Mouse (Mus musculus) small intestine, adult 2 months (tissue): Measurements from ENCODE around the gene Egln2.

Experiments used
- CTCF ChIP-seq: fragments of 200-500 bp; IDR thresholded peaks from 2 replicates; pipeline ENCODE4 v1.5.1; 2012; ENCODE audit warnings: low read depth, mild to moderate bottlenecking, control low read depth, inconsistent platforms, low read length, moderate library complexity, mixed read lengths; ENCODE audit not compliant: insufficient replicate concordance, insufficient read length; ENCODE audit errors: extremely low read depth
- POLR2A ChIP-seq: fragments of 200-500 bp; IDR thresholded peaks from 2 replicates; pipeline ENCODE4 v1.6.1; 2012; ENCODE audit warnings: low read depth, mild to moderate bottlenecking, control low read depth, inconsistent platforms, low read length, moderate library complexity

DNA sequence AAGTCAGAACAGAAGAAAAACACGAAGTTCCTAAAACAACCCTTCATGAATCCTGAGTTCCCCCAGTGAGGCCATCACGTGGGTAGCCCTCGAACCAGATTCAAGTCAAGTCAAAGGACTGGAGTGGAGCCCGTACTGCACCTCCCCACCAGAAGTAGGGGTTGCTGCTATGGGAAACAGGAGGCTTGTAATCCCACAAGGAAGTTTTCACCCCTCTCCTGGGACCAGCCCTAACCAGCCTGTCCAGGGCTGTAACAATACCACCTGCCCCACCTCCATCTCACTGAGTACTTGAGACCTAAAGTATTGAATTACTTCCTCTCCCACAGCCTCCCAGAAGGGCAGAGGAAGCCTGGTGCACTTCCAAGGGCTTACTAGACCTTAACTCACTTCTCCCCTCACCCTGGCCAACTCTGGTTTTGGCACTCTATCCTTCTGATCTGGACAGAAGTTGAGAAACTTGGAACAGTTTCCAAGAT is 48.5 kb downstream of the Egln2 start:
- TF ChIP-seq CTCF (no peak), POLR2A (no peak)
